Mouse (Mus musculus) inflammation-experienced regulatory T-cells, adult 6 months (primary cell): Measurements from ENCODE around the gene Grik4. TPM values are rescaled to one million over a fixed set of nuclear protein-coding genes. Genes with fewer than 3 reads are reported as not detected.

ENCODE experiments used
- ATAC-seq: one replicate; pipeline ENCODE4 v1.8.0; 2017
- polyA plus RNA-seq, 3 experiments: library from polyadenylated mRNA; unstranded; fragments of 100-300 nt; shearing (Covaris generic); gene quantifications; one replicate each; pipeline ENCODE4 v1.2.1; 2017

Grik4 gene
- polyA plus RNA-seq, 3 experiments from 2014 or later: 0.06 to 0.08 TPM; not detected in 1

DNA sequence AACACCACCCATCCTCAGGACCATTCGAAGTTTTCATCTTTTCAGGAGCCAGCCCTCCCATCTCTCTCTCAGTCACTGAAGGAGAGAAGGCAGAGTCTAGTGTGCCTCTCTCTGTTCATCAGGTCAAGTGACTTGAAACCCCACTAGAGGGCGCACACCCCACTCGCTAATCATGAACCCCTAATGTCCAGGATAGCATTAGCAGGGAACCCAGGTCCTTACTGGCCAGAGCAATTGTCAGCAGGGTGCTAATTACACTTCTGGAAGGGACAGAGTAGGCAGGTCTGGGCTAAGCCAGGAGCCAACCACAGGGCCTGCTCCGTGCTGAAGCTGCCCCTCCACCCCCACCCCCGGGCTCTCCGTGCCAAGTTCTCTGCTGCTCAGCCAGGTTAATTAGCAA lies 371.1 kb downstream of the Grik4 start:
- no peak for ATAC-seq

- no peak for ATAC-seq
These were observed 378.4 kb downstream of the Grik4 start for GRCm38 (mm10) chr9:42565921-42566320.

DNA sequence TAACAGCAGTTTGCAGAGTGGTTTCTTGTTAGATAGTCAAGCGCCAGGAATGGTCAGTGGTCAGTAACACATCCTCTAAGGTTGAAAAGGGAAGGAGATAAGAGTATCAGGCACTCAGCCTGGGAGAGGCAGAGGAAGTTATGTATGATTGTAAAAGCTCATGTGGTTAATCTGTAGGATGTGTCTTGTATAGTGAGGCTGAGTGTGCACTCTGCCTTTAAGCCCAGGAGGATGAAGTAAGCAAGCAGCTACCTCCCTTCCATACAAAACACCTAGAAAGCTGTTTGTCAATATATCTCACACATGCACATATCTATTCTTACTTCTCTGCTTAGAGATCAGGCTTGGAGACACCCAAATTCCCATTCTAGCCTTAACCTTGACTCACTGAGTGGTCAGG lies 389.1 kb downstream of the Grik4 start:
- no peak for ATAC-seq

- ATAC-seq: no peak
These were observed 394.2 kb downstream of the Grik4 start for GRCm38 (mm10) chr9:42550116-42550515.

DNA sequence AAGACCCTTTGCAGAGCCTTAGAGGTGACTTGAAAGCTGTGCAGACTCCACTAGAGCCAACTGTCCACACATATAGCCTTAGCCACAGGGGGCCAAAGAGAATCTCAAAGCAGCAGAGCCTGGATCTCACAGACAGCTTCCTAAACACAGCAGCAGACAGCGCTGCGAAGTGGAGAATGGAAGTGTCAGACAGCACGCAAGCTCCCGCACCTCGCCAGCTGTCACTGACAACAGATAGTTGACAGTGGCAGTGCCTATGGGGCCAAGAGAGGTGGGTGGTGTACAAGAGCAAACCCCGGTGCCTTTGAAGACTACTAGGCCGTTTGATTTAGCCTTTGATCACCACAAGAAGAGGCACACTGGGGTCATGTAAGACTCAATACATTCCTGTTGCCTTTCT lies 395.3 kb downstream of the Grik4 start:
- no peak for ATAC-seq

DNA sequence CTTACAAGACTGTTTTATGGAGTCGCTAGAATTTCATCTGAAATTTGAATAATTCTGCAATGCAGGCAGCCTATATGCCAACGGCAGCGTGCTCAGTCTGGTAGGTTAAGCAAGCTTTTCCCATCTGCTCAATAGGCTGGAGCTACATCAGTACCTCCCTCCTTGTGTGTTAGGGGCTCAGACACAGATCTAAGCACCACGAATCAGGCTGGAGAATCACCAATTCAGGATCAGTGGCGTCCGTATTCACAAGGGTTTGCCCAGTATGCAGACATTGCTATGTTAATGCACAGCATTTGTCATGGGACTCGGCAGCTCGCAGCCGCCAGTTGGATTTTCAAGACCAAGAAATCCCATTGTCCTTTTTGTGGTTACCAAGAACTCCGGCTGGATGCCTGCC lies 399.8 kb downstream of the Grik4 start:
- no peak for ATAC-seq

GRCm38 (mm10) chr9:42533491-42533890 lies 410.8 kb downstream of the Grik4 start:
- no peak for ATAC-seq

GRCm38 (mm10) chr9:42533041-42533440 lies 411.3 kb downstream of the Grik4 start:
- ATAC-seq: no peak

GRCm38 (mm10) chr9:42531951-42532350 lies 412.3 kb downstream of the Grik4 start:
- no peak for ATAC-seq

DNA sequence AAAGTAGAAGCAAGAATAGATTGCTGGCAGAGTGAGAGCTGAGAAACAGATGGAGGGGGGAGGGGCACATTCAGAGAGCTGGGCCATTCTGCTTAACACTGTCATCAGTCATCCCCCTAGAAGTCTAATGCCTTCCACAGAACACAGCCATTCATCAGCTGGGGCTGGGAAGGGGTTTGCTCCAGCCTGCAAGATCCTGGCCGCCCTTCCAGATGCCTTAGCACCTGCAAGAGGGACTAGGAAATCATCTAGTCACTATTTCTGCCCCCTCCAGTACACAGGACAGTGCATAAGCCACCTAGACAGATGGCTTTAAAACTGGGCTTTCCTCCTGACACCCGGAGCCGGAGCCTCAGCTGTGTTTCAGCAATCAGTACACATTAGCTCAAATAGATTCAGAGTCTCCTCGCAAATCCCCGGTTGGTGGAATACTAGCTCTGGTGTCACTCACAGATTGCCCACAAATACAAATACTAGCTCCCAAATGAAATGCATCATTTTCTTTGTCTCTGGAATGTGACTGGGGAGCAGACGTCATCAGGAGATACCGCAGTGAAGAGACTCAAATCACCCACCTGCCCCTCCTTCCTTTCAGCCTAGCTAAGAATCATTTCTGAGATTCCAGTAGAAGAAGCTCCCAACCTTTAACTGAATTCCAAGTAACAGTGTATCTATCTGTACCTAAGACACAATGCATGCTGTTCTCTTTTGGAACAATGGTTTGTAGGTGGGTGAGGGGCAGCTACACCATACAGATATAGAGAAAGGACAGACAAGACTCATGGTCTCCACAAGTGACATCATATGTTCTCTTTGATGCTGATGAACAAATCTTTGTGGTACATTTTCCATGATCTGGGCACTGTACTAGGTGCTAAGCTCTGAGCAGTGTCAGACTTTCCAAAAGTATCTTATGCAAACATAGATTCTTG lies 413.8 kb downstream of the Grik4 start:
- ATAC-seq: no peak

DNA sequence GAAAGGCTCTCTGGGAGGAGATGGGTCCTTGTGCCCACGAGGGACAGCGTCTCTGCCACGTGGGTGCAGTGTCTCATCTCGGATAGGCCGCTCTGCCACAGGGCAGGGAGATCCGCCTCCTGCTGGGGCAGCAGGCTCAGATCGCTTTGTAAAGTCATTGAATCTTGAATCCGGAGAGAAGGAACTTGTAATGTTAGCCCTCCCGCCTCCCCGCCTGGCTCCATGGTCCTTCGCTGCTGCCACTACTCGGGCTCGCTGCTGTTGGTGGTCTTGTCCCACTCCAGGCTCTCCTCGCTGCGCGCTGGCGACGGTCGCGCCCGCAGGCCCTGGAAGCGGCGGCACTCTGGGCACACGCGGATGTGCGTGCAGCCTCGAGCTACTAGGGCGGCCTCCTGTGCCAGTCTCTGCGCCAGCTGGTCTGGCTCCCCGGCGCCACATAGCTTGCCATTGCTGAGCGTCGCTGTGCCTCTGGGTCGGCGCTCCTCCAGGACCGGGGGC lies 423.7 kb downstream of the Grik4 start:
- no peak for ATAC-seq

- no peak for ATAC-seq
These were observed 426.1 kb downstream of the Grik4 start for GRCm38 (mm10) chr9:42518163-42518562.

DNA sequence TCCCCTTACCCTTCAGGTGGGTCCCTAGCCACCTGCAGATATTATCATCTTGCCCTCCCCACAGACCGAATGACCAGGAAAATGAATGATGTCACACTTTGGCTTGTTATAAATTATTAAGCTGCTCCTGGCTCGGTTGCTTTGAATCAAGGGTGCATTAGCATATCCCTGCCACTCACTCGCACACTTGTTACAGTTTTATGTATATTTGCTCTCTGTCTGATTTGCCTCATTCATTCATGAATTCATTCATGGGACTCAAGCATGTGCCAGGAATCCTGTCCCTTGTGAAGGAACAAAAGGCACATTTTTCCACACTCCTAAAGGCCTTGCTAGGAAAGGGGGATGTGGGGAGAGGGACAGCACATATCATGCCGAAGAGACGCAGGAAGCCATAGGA lies 431.1 kb downstream of the Grik4 start:
- no peak for ATAC-seq

GRCm38 (mm10) chr9:42512312-42512711 lies 432.0 kb downstream of the Grik4 start:
- no peak for ATAC-seq

GRCm38 (mm10) chr9:42508235-42508634 lies 436.1 kb downstream of the Grik4 start:
- ATAC-seq: no peak

DNA sequence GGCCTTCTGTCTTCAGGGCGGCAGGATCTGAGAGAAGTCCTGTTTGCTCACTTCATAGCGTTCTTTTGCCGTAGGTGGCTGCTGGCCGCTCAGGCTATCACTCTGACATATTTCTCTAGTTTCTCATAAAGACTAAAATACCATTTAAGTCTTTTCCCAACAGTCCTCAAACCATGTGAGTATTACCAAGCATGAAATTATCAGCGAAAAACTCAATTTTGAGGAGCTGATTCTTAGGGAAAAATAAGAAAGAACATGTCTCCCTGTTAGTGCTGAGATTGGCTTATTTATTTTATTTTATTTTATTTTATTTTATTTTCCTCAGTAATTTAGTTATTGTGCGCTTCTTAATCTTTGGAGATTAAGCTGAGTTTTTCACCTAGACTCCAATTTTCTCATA lies 436.6 kb downstream of the Grik4 start, which contains the start of gene Tbcel:
TSS of gene Tbcel (minus strand) at position 101 of the 400 bp plus-strand sequence.
- no peak for ATAC-seq

DNA sequence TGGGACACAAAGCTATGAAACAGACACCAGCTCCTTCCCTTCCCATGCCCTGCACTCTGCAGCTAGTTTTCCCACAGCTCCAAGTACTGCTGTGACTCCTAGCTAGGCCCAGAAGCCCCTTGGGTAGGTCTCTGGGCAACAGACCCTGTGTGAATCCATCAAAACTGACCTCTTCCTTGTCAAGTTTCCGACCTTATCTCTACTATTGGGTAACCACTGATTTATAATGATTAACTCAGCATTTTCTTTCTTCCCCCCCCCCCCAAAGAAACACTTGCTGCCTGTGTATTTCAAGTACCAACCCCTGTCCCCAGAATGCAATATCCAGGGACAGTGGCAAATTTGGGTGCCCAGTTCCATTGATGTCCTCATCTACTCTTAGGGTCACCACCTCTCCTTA lies 437.3 kb downstream of the Grik4 start:
- ATAC-seq: no peak

- no peak for ATAC-seq
These were observed 439.3 kb downstream of the Grik4 start for GRCm38 (mm10) chr9:42504971-42505510.

GRCm38 (mm10) chr9:42504559-42504958 lies 439.7 kb downstream of the Grik4 start:
- ATAC-seq: no peak

DNA sequence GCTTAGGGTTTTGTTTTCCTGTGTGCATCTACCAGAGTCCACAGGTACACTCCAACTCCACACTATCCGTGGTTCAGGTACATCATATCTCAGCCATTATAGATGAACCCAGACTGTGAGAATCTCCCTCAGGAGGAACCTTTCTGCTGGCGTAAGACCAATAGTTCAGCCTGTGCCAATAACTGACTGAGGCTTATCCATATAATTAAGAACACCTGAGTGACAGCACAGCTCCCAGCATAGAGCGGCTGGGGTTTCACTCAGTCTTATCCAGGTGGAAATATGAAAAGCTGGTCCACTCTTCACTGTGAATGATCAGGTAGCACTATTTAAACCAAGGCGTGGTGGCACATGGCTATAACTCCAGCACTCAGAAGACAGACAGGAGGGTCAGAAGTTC lies 440.6 kb downstream of the Grik4 start:
- no peak for ATAC-seq

DNA sequence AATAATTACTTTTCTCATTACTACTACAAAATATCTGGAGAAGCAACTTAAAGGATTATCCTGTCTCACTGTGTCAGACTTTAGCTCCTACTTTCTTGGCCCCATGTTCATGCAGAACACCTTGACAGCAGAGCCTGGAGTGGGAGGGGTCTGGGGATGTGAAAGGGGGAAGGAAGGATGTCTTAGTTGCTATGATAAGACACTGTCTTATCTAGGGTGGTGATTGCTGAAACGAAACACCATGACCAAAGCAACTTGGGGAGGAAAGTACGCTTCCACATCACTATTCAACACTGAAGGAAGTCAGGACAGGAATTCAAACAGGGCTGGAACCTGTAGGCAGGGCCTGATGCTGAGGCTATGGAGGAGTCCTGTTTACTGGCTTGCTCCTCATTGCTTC lies 448.0 kb downstream of the Grik4 start:
- no peak for ATAC-seq

DNA sequence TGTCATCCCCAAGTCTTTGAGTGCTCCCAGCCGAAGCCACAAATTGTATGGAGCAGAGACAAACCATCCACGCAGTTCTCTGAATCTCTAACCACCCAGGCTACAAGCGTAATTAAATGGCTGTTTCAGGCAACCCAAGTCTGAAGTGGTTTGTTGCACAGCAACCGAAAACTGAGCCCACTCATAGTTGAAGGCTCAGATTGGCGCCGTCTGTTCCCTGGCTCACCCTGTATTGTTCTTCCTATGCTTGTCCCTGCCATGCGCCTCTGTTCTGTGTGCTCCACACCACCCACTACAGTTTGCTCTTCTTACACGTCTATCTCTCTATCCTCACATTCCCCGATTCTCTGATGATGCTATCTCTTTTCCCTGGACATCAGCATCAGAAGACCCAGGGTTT lies 452.5 kb downstream of the Grik4 start:
- ATAC-seq: no peak

- no peak for ATAC-seq
These were observed 453.5 kb downstream of the Grik4 start for GRCm38 (mm10) chr9:42490589-42491382.
